9 mouse cellular contexts compared by ENCODE assay signal in the genomic region with DNA sequence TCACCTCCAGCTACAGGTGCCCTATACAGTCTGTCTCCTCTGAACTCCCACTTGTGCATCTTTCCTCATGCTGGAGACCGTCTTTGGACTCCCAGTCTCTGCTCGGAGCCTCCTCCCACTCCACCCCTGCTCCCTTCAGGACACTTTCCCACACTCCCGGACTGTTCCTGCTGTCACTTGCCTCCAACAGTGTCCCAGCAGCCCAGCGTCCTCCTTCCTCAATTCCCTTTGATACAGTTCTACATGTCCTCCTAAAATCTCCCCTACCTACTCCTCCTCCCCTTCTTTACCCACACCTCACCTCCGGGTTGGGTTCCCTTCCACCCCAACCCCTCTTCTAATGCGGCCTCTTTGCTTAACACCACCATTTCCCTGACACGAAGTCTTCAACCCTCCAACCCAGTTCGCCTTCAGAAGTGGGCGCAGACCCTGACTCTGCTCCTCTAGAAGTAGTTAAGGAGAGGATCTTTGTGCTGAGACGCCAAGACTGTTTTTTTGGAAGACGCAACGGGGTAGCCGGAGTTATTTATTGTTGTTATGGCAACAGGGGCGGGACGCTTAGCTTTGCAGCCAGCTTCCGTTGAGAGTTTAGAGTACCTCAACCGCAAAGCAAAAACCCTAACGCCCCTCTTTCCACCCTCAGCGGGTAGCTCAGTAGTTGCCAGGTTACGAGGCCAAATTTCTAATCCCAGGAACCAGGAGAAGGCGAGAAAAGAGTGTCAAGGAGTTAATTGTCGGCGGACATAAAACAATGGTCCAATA. TPM values are rescaled to one million over a fixed set of nuclear protein-coding genes. Genes with fewer than 3 reads are reported as not detected.
A peak's percentile ranks its signal among the peaks of the same experiment; 100 is the strongest.
DNase-seq lines count a peak whose midpoint lies in the region; ATAC-seq lines count a peak whose summit lies in the region.
"Had no signal": no experiment of that assay in that cellular context is flagged by ENCODE, and none has a peak within 500 bp of the region (broad histone marks: within the 10 kb centered on the region; RNA-seq: fewer than 3 reads in every experiment).

A gene (minus strand): TSS at position 506 of the 762 bp plus-strand sequence.

- no peak for DNase-seq in frontal cortex, adult 2 months (ENCODE audit: extremely low spot score in 1 of 2, low spot score in 1 of 2)
- peak; percentile 60 for DNase-seq in brain, adult 2 months (ENCODE audit: low read depth, low spot score)
- peak; percentile 26 for DNase-seq in gastrocnemius, postnatal 25 days

- WGBS in intestine, embryonic 16.5 days, result 3% methylated on average over 23 of the region's 23 CpGs
- 2% methylated on average over 23 of the region's 23 CpGs for WGBS in lung, embryonic 16.5 days
- 3% methylated on average over 23 of the region's 23 CpGs for WGBS in neural tube, embryonic 15.5 days

- ATAC-seq in frontal cortex, adult (ENCODE audit: low TSS enrichment), result peak; percentile 45
- ATAC-seq in intestine, embryonic 16.5 days, result peak; percentile 59
- ATAC-seq in lung, embryonic 16.5 days (ENCODE audit: low read depth), result peak; percentile 58
- peak; percentile 62; the same call in 1 of the 2 replicates for ATAC-seq in neural tube, embryonic 15.5 days (ENCODE audit: low FRiP score)
- ATAC-seq in erythroid progenitor cell, adult 5-6 weeks (replicated peaks; ENCODE audit: low FRiP score, poor library complexity, severe bottlenecking), result no peak

- H3K27me3 ChIP-seq in intestine, embryonic 16.5 days (replicated peaks; ENCODE audit: control insufficient read depth, insufficient read depth, low read length), result no peaks in the 10 kb centered on the region; the same call in 1 of the 2 replicates
- H3K27me3 ChIP-seq in lung, embryonic 16.5 days (ENCODE audit: control insufficient read depth, insufficient read depth, low read depth, low read length), result peaks cover 2% of the 10 kb centered on the region; the same call in 1 of the 2 replicates
- H3K27me3 ChIP-seq in neural tube, embryonic 15.5 days (replicated peaks), result 0 out of 2 replicates have a peak, but pooled peaks cover 4% of the 10 kb centered on the region

- H3K27ac ChIP-seq in intestine, embryonic 16.5 days (ENCODE audit: low read length), result no peak within 1 kb of the TSS
- H3K27ac ChIP-seq in lung, embryonic 16.5 days (ENCODE audit: low read length), result no peak within 1 kb of the TSS
- H3K27ac ChIP-seq in neural tube, embryonic 15.5 days (replicated peaks), result no peak within 1 kb of the TSS; the same call in 1 of the 2 replicates

- H3K4me3 ChIP-seq in intestine, embryonic 16.5 days (ENCODE audit: low read length), result peak within 1 kb of the TSS; percentile 42
- peak within 1 kb of the TSS; percentile 51 for H3K4me3 ChIP-seq in lung, embryonic 16.5 days (ENCODE audit: low read length)
- peak within 1 kb of the TSS; percentile 39 for H3K4me3 ChIP-seq in neural tube, embryonic 15.5 days (replicated peaks)

- H3K9me3 ChIP-seq in intestine, embryonic 16.5 days (ENCODE audit: control insufficient read depth, low read length), result no peaks in the 10 kb centered on the region
- H3K9me3 ChIP-seq in lung, embryonic 16.5 days (ENCODE audit: control insufficient read depth, low read length), result no peaks in the 10 kb centered on the region
- H3K9me3 ChIP-seq in neural tube, embryonic 15.5 days (replicated peaks), result no peaks in the 10 kb centered on the region

- H3K4me1 ChIP-seq in intestine, embryonic 16.5 days (ENCODE audit: control insufficient read depth, insufficient read depth, low read length), result no peaks in the 10 kb centered on the region; the same call in 1 of the 2 replicates
- peaks cover 9% of the 10 kb centered on the region; the same call in 1 of the 2 replicates for H3K4me1 ChIP-seq in lung, embryonic 16.5 days (replicated peaks; ENCODE audit: control insufficient read depth, insufficient read depth, low read length)
- peaks cover 22% of the 10 kb centered on the region for H3K4me1 ChIP-seq in neural tube, embryonic 15.5 days

- H3K9ac ChIP-seq in intestine, embryonic 16.5 days (ENCODE audit: low read depth, low read length), result 0 out of 2 replicates have a peak within 1 kb of the TSS, but pooled peaks have one; percentile 3
- H3K9ac ChIP-seq in lung, embryonic 16.5 days (ENCODE audit: low read length), result peak within 1 kb of the TSS; percentile 59
- H3K9ac ChIP-seq in neural tube, embryonic 15.5 days (replicated peaks), result peak within 1 kb of the TSS; percentile 32; the same call in 1 of the 2 replicates

- no peaks in the 10 kb centered on the region for H3K36me3 ChIP-seq in intestine, embryonic 16.5 days (ENCODE audit: control insufficient read depth, insufficient read depth, low read length)
- H3K36me3 ChIP-seq in lung, embryonic 16.5 days (ENCODE audit: control insufficient read depth, insufficient read depth, low read length), result no peaks in the 10 kb centered on the region
- H3K36me3 ChIP-seq in neural tube, embryonic 15.5 days, result no peaks in the 10 kb centered on the region

- peak within 1 kb of the TSS; percentile 61 for H3K4me2 ChIP-seq in intestine, embryonic 16.5 days (ENCODE audit: low read depth, low read length)
- peak within 1 kb of the TSS; percentile 81 for H3K4me2 ChIP-seq in lung, embryonic 16.5 days (ENCODE audit: low read depth, low read length)
- peak within 1 kb of the TSS; percentile 71 for H3K4me2 ChIP-seq in neural tube, embryonic 15.5 days

RNA-seq across cellular contexts. Expression of the gene that starts here (rescaled TPM):
- 5.0 and 7.6 TPM in 2 replicates for polyA plus RNA-seq in frontal cortex, adult 2 months (2012; rRNA removed)
- under 1 TPM in 1 of 2 experiments, not detected in 1; 0.18 TPM for total RNA-seq in gastrocnemius, postnatal 25 days (2021)
- 0.18 and 0.26 TPM in 2 replicates for polyA plus RNA-seq in intestine, embryonic 16.5 days (2015; fragmentation: Nextera tagmentation; extraction: Ambion mirVana)
- 34.0 and 44.7 TPM in 2 replicates for polyA plus RNA-seq in lung, embryonic 16.5 days (2015; fragmentation: Nextera tagmentation; extraction: Ambion mirVana)
- 1.5 and 1.7 TPM in 2 replicates for polyA plus RNA-seq in neural tube, embryonic 15.5 days (2015; fragmentation: Nextera tagmentation; extraction: Ambion mirVana)
- total RNA-seq in erythroid progenitor cell, adult 5-6 weeks (2015; ENCODE audit: low replicate concordance), result not detected in 2 replicates
- not detected in 2 replicates for total RNA-seq in erythroid progenitor cell, adult 5-6 weeks (2017; ENCODE audit: low replicate concordance)
- total RNA-seq: MEL had no signal

Comparison
In these comparisons a context has a peak if more than half of its experiments do, and no peak if none do; other contexts are left out.
1. Peak in DNase-seq in gastrocnemius, postnatal 25 days; RNA of the gene not detected or under 1 TPM.
2. Peak in ATAC-seq, H3K4me3 ChIP-seq, H3K9ac ChIP-seq and H3K4me2 ChIP-seq in intestine, embryonic 16.5 days; RNA of the gene not detected or under 1 TPM.
3. H3K9ac ChIP-seq: peak in every context shown above with its lines; median percentile 59 in lung, embryonic 16.5 days; 32 in neural tube, embryonic 15.5 days; 3 in intestine, embryonic 16.5 days.